Mouse (Mus musculus): Measurements from ENCODE around the gene Aox2. TPM values are rescaled to one million over a fixed set of nuclear protein-coding genes. Genes with fewer than 3 reads are reported as not detected.

Gene Aox2
- total and polyA plus RNA-seq, 3 experiments, result 0.04 to 0.08 TPM; not detected in 1

DNA sequence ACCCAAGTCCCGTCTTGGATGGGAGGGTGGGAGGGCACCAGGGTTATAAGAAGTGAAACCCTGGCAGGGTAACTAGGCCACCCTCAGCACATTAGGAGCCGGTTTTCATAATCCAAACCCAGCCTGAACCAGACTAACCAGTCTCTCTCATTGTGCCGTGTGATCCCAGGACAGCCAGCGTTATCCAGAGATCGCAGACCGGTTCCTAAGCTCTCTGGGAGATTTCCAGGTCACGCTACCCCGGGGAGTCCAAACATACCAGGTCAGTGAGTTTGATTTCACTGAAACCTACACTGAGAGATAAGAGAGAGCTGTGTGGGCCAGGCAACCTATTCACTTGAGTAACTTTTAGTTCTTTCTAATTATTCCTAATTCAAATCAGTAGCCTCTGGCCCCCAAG, 29.1 kb downstream of the Aox2 start:
- Histone ChIP-seq H3K79me2 (ENCODE audit: control insufficient read depth, insufficient read depth, low read length, poor library complexity) (no peaks in the 10 kb centered on the region), H3K27me3 (ENCODE audit: control insufficient read depth in 1 of 2, insufficient read depth in 2 of 2, low read length in 2 of 2) (no peaks in the 10 kb centered on the region; a peak in 1 of 4 replicates), H3K4me1 (ENCODE audit: control insufficient read depth in 1 of 2, insufficient read depth in 2 of 2, low read length in 2 of 2) (peaks cover 0 to 16% of the 10 kb centered on the region in 2 experiments; a peak in 3 of 4 replicates), H3K9me3 (replicated peaks; ENCODE audit: insufficient read depth, low read length) (no peaks in the 10 kb centered on the region), H3K36me3 (ENCODE audit: control insufficient read depth in 1 of 2, insufficient read depth in 2 of 2, low read length in 2 of 2) (peaks cover 0 to 12% of the 10 kb centered on the region in 2 experiments; a peak in 2 of 4 replicates), H3K9ac (ENCODE audit: control insufficient read depth, low read depth, low read length, poor library complexity, severe bottlenecking) (no peak overlapping the region), H3K27ac (ENCODE audit: control insufficient read depth, low read depth, low read length) (no peak overlapping the region), H3K4me3 (ENCODE audit: control insufficient read depth in 1 of 2, insufficient read depth in 1 of 2, low read depth in 2 of 2, low read length in 2 of 2) (no peak overlapping the region)
- DNase-seq (ENCODE audit: low read depth, low spot score), result no peak
- TF ChIP-seq USF2 (IDR thresholded peaks at IDR 0.05; ENCODE audit: borderline replicate concordance in 1 of 2, insufficient read depth in 1 of 2, low read depth in 1 of 2, low read length in 2 of 2), result no peak
- no peak for TF ChIP-seq POLR2A (IDR thresholded peaks at IDR 0.05; ENCODE audit: control insufficient read depth in 1 of 2, insufficient read depth in 1 of 2, low read depth in 1 of 2, low read length in 2 of 2, poor library complexity in 1 of 2)
- no peak for TF ChIP-seq MAZ (IDR thresholded peaks at IDR 0.05; ENCODE audit: low read depth, low read length)
- TF ChIP-seq USF1 (IDR thresholded peaks at IDR 0.05; ENCODE audit: low read depth, low read length), result no peak
- TF ChIP-seq MAX (IDR thresholded peaks at IDR 0.05; ENCODE audit: low read length), result no peak
- no peak for TF ChIP-seq MAFK (IDR thresholded peaks at IDR 0.05; ENCODE audit: borderline replicate concordance, low read depth, low read length)
- TF ChIP-seq POLR2AphosphoS2 (IDR thresholded peaks at IDR 0.05; ENCODE audit: low read length), result no peak
- TF ChIP-seq RCOR1 (IDR thresholded peaks at IDR 0.05; ENCODE audit: low read depth, low read length), result no peak
- no peak for TF ChIP-seq GATA1 (IDR thresholded peaks at IDR 0.05; ENCODE audit: low read depth, low read length)
- no peak for TF ChIP-seq ELF1 (IDR thresholded peaks at IDR 0.05; ENCODE audit: low read depth, low read length)
- TF ChIP-seq ZC3H11A (IDR thresholded peaks at IDR 0.05; ENCODE audit: low read depth, low read length), result no peak
- no peak for TF ChIP-seq CTCF (IDR thresholded peaks at IDR 0.05 in 2 of 3, conservative IDR thresholded peaks at IDR 0.05 in 1 of 3; ENCODE audit: control insufficient read depth in 1 of 3, insufficient read depth in 1 of 3, low read depth in 2 of 3, low read length in 3 of 3, poor library complexity in 1 of 3, severe bottlenecking in 1 of 3)
- no peak for TF ChIP-seq POLR2AphosphoS5 (IDR thresholded peaks at IDR 0.05; ENCODE audit: borderline replicate concordance, low read depth, low read length)
- no peak for TF ChIP-seq TCF12 (IDR thresholded peaks at IDR 0.05; ENCODE audit: low read depth, low read length)
- TF ChIP-seq TBP (IDR thresholded peaks at IDR 0.05; ENCODE audit: low read depth, low read length), result no peak

DNA sequence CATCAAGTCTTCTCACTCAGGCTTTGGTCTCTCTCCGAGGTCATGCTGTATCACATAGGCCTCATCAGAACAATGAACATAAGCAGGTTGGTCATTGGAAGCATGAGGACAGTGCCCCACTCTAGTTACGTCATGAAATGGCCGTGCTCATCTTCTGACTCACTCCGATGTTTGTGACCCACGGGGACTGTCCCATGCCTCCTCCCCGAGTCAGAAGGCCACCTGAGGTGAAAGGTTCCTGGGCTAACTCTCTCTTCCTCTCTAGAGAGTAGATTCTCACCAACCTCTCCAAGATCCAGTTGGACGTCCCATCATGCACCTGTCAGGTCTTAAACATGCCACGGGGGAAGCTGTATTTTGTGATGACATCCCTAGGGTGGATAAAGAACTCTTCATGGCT, 30.5 kb downstream of the Aox2 start:
- no peaks in the 10 kb centered on the region; a peak in 1 of 4 replicates for H3K27me3 ChIP-seq (ENCODE audit: control insufficient read depth in 1 of 2, insufficient read depth in 2 of 2, low read length in 2 of 2)
- H3K4me1 ChIP-seq (ENCODE audit: control insufficient read depth in 1 of 2, insufficient read depth in 2 of 2, low read length in 2 of 2), result peaks cover 0 to 4% of the 10 kb centered on the region in 2 experiments; a peak in 2 of 4 replicates
- TF ChIP-seq JUND (IDR thresholded peaks at IDR 0.05; ENCODE audit: low read depth, low read length) (no peak), RCOR1 (IDR thresholded peaks at IDR 0.05; ENCODE audit: low read depth, low read length) (no peak)
- no peaks in the 10 kb centered on the region for H3K9me3 ChIP-seq (replicated peaks; ENCODE audit: insufficient read depth, low read length)
- no peak for DNase-seq (ENCODE audit: low read depth, low spot score)
- no peak overlapping the region for H3K9ac ChIP-seq (ENCODE audit: control insufficient read depth, low read depth, low read length, poor library complexity, severe bottlenecking)
- H3K4me3 ChIP-seq (ENCODE audit: control insufficient read depth in 1 of 2, insufficient read depth in 1 of 2, low read depth in 2 of 2, low read length in 2 of 2), result no peak overlapping the region
- peaks cover 0 to 4% of the 10 kb centered on the region in 2 experiments; a peak in 1 of 4 replicates for H3K36me3 ChIP-seq (ENCODE audit: control insufficient read depth in 1 of 2, insufficient read depth in 2 of 2, low read length in 2 of 2)
- no peaks in the 10 kb centered on the region for H3K79me2 ChIP-seq (ENCODE audit: control insufficient read depth, insufficient read depth, low read length, poor library complexity)
- no peak overlapping the region for H3K27ac ChIP-seq (ENCODE audit: control insufficient read depth, low read depth, low read length)

Measured in MEL (cell line).